Mouse (Mus musculus) forebrain, embryonic 11.5 days (tissue): ENCODE measurements at regions not wholly inside any gene's neighbourhood (a gene's known extent, or its start where the extent isn't known, plus 50 kb on each side); places are given as distances from the start of the nearest gene placed in this dataset.

ENCODE experiments used
- ATAC-seq: fragments of 200-750 bp; cut with Nextera tagmentation; replicated peaks from 2 replicates; pipeline ENCODE4 v1.8.0; 2017; ENCODE audit warnings: moderate TSS enrichment; ENCODE audit not compliant: low FRiP score
- DNase-seq: peaks from one replicate; pipeline ENCODE4 v3.0.0-alpha.2; 2017; ENCODE audit warnings: low spot score
- H3K27ac ChIP-seq: fragments of 300-500 bp; sonication (generic); 2 replicates; pipeline ENCODE4 v1.5.1; 2014; ENCODE audit warnings: low read depth, low read length
- H3K27me3 ChIP-seq: fragments of 300-500 bp; sonication (generic); 2 replicates; pipeline ENCODE4 v1.6.1; 2014; ENCODE audit warnings: mild to moderate bottlenecking, low read length, mixed read lengths; ENCODE audit not compliant: control insufficient read depth, insufficient read depth
- H3K36me3 ChIP-seq: fragments of 300-500 bp; sonication (generic); 2 replicates; pipeline ENCODE4 v1.6.1; 2014; ENCODE audit warnings: mild to moderate bottlenecking, low read length, moderate library complexity, mixed read lengths; ENCODE audit not compliant: control insufficient read depth, insufficient read depth
- H3K4me1 ChIP-seq: fragments of 300-500 bp; sonication (generic); replicated peaks from 2 replicates; pipeline ENCODE4 v1.6.1; 2014; ENCODE audit warnings: low read length, mixed read lengths; ENCODE audit not compliant: control insufficient read depth, insufficient read depth
- H3K4me2 ChIP-seq: fragments of 300-500 bp; sonication (generic); 2 replicates; pipeline ENCODE4 v1.6.1; 2014; ENCODE audit warnings: low read depth, mild to moderate bottlenecking, low read length, moderate library complexity, mixed read lengths; ENCODE audit not compliant: severe bottlenecking
- H3K4me3 ChIP-seq: fragments of 300-500 bp; sonication (generic); 2 replicates; pipeline ENCODE4 v1.5.1; 2014; ENCODE audit warnings: low read depth, low read length
- H3K9ac ChIP-seq: fragments of 300-500 bp; sonication (generic); 2 replicates; pipeline ENCODE4 v1.6.1; 2014; ENCODE audit warnings: low read length
- H3K9me3 ChIP-seq: fragments of 300-500 bp; sonication (generic); 2 replicates; pipeline ENCODE4 v1.6.1; 2016; ENCODE audit warnings: low read length, mixed read lengths; ENCODE audit not compliant: control insufficient read depth
- WGBS: fragments of 180-500 bp; shearing (Covaris S2); extraction: QIAGEN DNeasy Blood & Tissue Kit; methylation state at CpG from one replicate; pipeline ENCODE4 v1.1.7; 2014; 5-methylcytosine and 5-hydroxymethylcytosine counted together

- Histone ChIP-seq H3K9ac (no peak overlapping the region), H3K27ac (no peak overlapping the region), H3K27me3 (no peaks in the 10 kb centered on the region), H3K4me2 (no peak overlapping the region), H3K9me3 (no peaks in the 10 kb centered on the region), H3K36me3 (no peaks in the 10 kb centered on the region), H3K4me1 (no peaks in the 10 kb centered on the region), H3K4me3 (no peak overlapping the region)
- ATAC-seq (no peak), DNase-seq (no peak)
- WGBS: 94% methylated on average over 2 of the region's 2 CpGs
Measured at GRCm38 (mm10) chr1:137363969-137364368, 403.7 kb upstream of the Nr5a2 start.

GRCm38 (mm10) chr1:137363561-137363960 lies 403.3 kb upstream of the Nr5a2 start:
- H3K27ac ChIP-seq: no peak overlapping the region
- 61% methylated on average over 1 of the region's 1 CpGs for WGBS
- DNase-seq: no peak
- ATAC-seq: no peak
- no peaks in the 10 kb centered on the region for H3K4me1 ChIP-seq
- no peaks in the 10 kb centered on the region for H3K36me3 ChIP-seq
- no peak overlapping the region for H3K4me3 ChIP-seq
- H3K4me2 ChIP-seq: no peak overlapping the region
- H3K9me3 ChIP-seq: no peaks in the 10 kb centered on the region
- H3K9ac ChIP-seq: no peak overlapping the region
- no peaks in the 10 kb centered on the region for H3K27me3 ChIP-seq

GRCm38 (mm10) chr1:137360688-137361570 lies 400.7 kb upstream of the Nr5a2 start:
- DNase-seq (no peak), ATAC-seq (no peak)
- no peaks in the 10 kb centered on the region for H3K4me1 ChIP-seq
- H3K4me3 ChIP-seq: no peak overlapping the region
- H3K4me2 ChIP-seq: no peak overlapping the region
- no peaks in the 10 kb centered on the region for H3K36me3 ChIP-seq
- H3K9ac ChIP-seq: no peak overlapping the region
- 88% methylated on average over 16 of the region's 16 CpGs for WGBS
- no peaks in the 10 kb centered on the region for H3K9me3 ChIP-seq
- no peak overlapping the region for H3K27ac ChIP-seq
- no peaks in the 10 kb centered on the region for H3K27me3 ChIP-seq

- WGBS: 62% methylated on average over 4 of the region's 4 CpGs
- H3K4me3 ChIP-seq: no peak overlapping the region
- no peak for DNase-seq
- H3K4me1 ChIP-seq: no peaks in the 10 kb centered on the region
- no peaks in the 10 kb centered on the region for H3K27me3 ChIP-seq
- no peak overlapping the region for H3K9ac ChIP-seq
- H3K4me2 ChIP-seq: no peak overlapping the region
- ATAC-seq: no peak
- H3K27ac ChIP-seq: no peak overlapping the region
- H3K9me3 ChIP-seq: no peaks in the 10 kb centered on the region
- no peaks in the 10 kb centered on the region for H3K36me3 ChIP-seq
Measured at GRCm38 (mm10) chr1:137355941-137356512, 395.8 kb upstream of the Nr5a2 start.

- H3K4me1 ChIP-seq: no peaks in the 10 kb centered on the region
- ATAC-seq (no peak), DNase-seq (no peak)
- H3K36me3 ChIP-seq: no peaks in the 10 kb centered on the region
- no peaks in the 10 kb centered on the region for H3K27me3 ChIP-seq
- no peaks in the 10 kb centered on the region for H3K9me3 ChIP-seq
- H3K27ac ChIP-seq: no peak overlapping the region
- H3K4me3 ChIP-seq: no peak overlapping the region
- WGBS: 89% methylated on average over 5 of the region's 5 CpGs
- no peak overlapping the region for H3K4me2 ChIP-seq
- H3K9ac ChIP-seq: no peak overlapping the region
Measured at GRCm38 (mm10) chr1:137352390-137353027, 392.3 kb upstream of the Nr5a2 start.

- DNase-seq: no peak
- Histone ChIP-seq H3K4me3 (no peak overlapping the region), H3K27ac (no peak overlapping the region), H3K9ac (no peak overlapping the region), H3K27me3 (no peaks in the 10 kb centered on the region), H3K4me2 (no peak overlapping the region), H3K9me3 (no peaks in the 10 kb centered on the region), H3K4me1 (no peaks in the 10 kb centered on the region), H3K36me3 (no peaks in the 10 kb centered on the region)
- no peak for ATAC-seq
- 85% methylated on average over 2 of the region's 2 CpGs for WGBS
Measured at GRCm38 (mm10) chr1:137334137-137334536, 373.9 kb upstream of the Nr5a2 start.

- ATAC-seq (no peak), DNase-seq (no peak)
- H3K9ac ChIP-seq: no peak overlapping the region
- WGBS: 77% methylated on average over 8 of the region's 8 CpGs
- H3K36me3 ChIP-seq: no peaks in the 10 kb centered on the region
- no peaks in the 10 kb centered on the region for H3K4me1 ChIP-seq
- no peak overlapping the region for H3K27ac ChIP-seq
- no peaks in the 10 kb centered on the region for H3K9me3 ChIP-seq
- H3K27me3 ChIP-seq: no peaks in the 10 kb centered on the region
- H3K4me3 ChIP-seq: no peak overlapping the region
- no peak overlapping the region for H3K4me2 ChIP-seq
Measured at GRCm38 (mm10) chr1:137332108-137332769, 372.0 kb upstream of the Nr5a2 start.

GRCm38 (mm10) chr1:137331746-137332107 lies 371.5 kb upstream of the Nr5a2 start:
- WGBS: 71% methylated on average over 5 of the region's 5 CpGs
- H3K27ac ChIP-seq: no peak overlapping the region
- no peaks in the 10 kb centered on the region for H3K27me3 ChIP-seq
- no peak for ATAC-seq
- DNase-seq: no peak
- no peaks in the 10 kb centered on the region for H3K4me1 ChIP-seq
- H3K36me3 ChIP-seq: no peaks in the 10 kb centered on the region
- H3K9me3 ChIP-seq: no peaks in the 10 kb centered on the region
- H3K9ac ChIP-seq: no peak overlapping the region
- no peak overlapping the region for H3K4me3 ChIP-seq
- H3K4me2 ChIP-seq: no peak overlapping the region
